Comparison of ENCODE assay signal across 17 mouse cellular contexts in genomic region chr6:116412546-116413325, GRCm38 (mm10).
"Had no signal": no experiment of that assay in that cellular context is flagged by ENCODE, and none has a peak within 500 bp of the region (broad histone marks: within the 10 kb centered on the region; RNA-seq: fewer than 3 reads in every experiment).

No protein-coding gene starts in this region.

- H3K9me3 ChIP-seq: intestine, embryonic 15.5 days; liver, embryonic 13.5 days; megakaryocyte, embryonic 14.5 days; midbrain, embryonic 12.5 days; neural tube, embryonic 12.5 days; stomach, embryonic 15.5 days had no signal

- H3K4me1 ChIP-seq: intestine, embryonic 15.5 days; midbrain, embryonic 12.5 days; neural tube, embryonic 12.5 days; stomach, embryonic 15.5 days had no signal

- H3K9ac ChIP-seq: intestine, embryonic 15.5 days; liver, embryonic 13.5 days; lung, embryonic 14.5 days; midbrain, embryonic 12.5 days; neural tube, embryonic 12.5 days; stomach, embryonic 15.5 days had no signal

- ATAC-seq: intestine, embryonic 15.5 days had no signal

- H3K4me2 ChIP-seq: intestine, embryonic 15.5 days; liver, embryonic 13.5 days; lung, embryonic 14.5 days; midbrain, embryonic 12.5 days; neural tube, embryonic 12.5 days; stomach, embryonic 15.5 days had no signal

- H3K36me3 ChIP-seq: stomach, embryonic 15.5 days had no signal

- DNase-seq: kidney, adult 18-20 months; kidney, postnatal 10 days; kidney, postnatal 4 days; left cerebral cortex, postnatal 4 days; liver, embryonic 13.5 days; lung, embryonic 14.5 days; lung, postnatal 14 days; right cerebral cortex, postnatal 14 days; thymus, adult 18-20 months; thymus, postnatal 14 days had no signal

- H3K27ac ChIP-seq: intestine, embryonic 15.5 days; layer of hippocampus, adult 2 months; liver, embryonic 13.5 days; macrophage; midbrain, embryonic 12.5 days; neural tube, embryonic 12.5 days; stomach, embryonic 15.5 days had no signal

- H3K4me3 ChIP-seq: intestine, embryonic 15.5 days; layer of hippocampus, adult 2 months; liver, embryonic 13.5 days; megakaryocyte, embryonic 14.5 days; midbrain, embryonic 12.5 days; neural tube, embryonic 12.5 days; stomach, embryonic 15.5 days had no signal

- H3K27me3 ChIP-seq: intestine, embryonic 15.5 days; liver, embryonic 13.5 days; megakaryocyte, embryonic 14.5 days; midbrain, embryonic 12.5 days; neural tube, embryonic 12.5 days; stomach, embryonic 15.5 days had no signal
